8 mouse cellular contexts compared by ENCODE assay signal in the genomic region with DNA sequence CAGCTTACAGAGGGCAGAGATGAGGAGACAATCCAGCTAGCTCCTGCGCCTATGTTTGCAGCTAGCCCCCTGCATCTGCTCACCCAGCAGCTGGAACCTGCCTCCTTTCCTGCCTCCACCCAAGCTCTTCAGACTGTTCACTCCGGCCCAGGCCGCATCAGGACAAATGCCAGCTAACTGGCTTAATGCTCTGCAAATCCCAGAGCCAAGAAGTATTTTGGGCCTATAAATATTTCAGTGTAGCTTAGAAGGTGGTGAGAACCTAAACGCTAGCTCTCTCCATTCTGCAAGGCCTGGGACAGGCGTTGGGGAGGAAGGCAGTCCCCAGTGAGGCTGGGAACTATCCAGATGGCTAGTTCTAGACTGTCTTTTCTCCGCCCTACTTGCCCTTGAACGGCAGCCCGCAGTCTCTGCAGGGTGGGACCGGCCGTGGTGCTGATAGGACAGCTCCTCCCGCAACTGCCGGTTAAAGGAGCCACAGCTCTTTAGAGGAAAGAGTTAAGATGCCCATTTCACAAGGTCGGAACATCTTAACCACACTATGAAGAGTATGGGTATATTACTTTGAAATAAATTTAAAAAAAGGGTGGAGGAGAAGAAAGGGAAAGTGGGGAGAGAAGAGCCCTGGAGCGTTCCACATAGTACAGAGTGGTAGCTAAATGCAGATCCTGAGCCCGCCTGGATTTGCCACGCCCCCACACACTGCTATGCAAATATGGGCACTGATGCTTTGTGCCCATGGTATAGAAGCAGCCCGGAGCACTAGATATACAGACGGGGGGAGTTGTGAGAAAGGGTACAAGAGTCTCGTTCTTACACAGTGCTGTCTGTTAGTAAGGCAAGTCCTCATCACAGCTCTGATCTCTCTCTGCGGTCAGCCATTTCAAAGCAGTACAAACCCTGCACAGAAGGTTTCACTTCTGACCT. TPM values are rescaled to one million over a fixed set of nuclear protein-coding genes. Genes with fewer than 3 reads are reported as not detected.
DNase-seq lines count a peak whose midpoint lies in the region; ATAC-seq and TF ChIP-seq lines count a peak whose summit lies in the region.

No protein-coding gene starts in this region.

- TF ChIP-seq EP300 in stomach, postnatal 0 days (optimal IDR thresholded peaks at IDR 0.05): no peak

- H3K9ac ChIP-seq in liver, embryonic 12.5 days: no peak overlapping the region
- H3K9ac ChIP-seq in intestine, embryonic 15.5 days: no peak overlapping the region
- H3K9ac ChIP-seq in limb, embryonic 14.5 days (ENCODE audit: low read depth, low read length, severe bottlenecking): no peak overlapping the region
- H3K9ac ChIP-seq in stomach, postnatal 0 days (ENCODE audit: low read length): no peak overlapping the region

- WGBS in liver, embryonic 12.5 days (ENCODE audit: insufficient replicate concordance): 26% methylated on average over 20 of the region's 20 CpGs
- 16% methylated on average over 20 of the region's 20 CpGs for WGBS in intestine, embryonic 15.5 days
- WGBS in limb, embryonic 14.5 days: 18% methylated on average over 20 of the region's 20 CpGs
- 16% methylated on average over 20 of the region's 20 CpGs for WGBS in stomach, postnatal 0 days

- DNase-seq in liver: peak; percentile 65
- DNase-seq in embryo, embryonic 10.5 days (ENCODE audit: low spot score): peak; percentile 86
- DNase-seq in gastrocnemius, postnatal 4 days (ENCODE audit: low spot score in 2 of 2): peak; percentile 45 to 76
- DNase-seq in limb, embryonic 14.5 days (ENCODE audit: low spot score): peak; percentile 76
- peak; percentile 82 for DNase-seq in stomach, postnatal 0 days (ENCODE audit: low spot score)

- no peak for TF ChIP-seq POLR2A in limb, embryonic 14.5 days (IDR thresholded peaks at IDR 0.05; ENCODE audit: borderline replicate concordance, extremely low read depth, insufficient read depth, insufficient read length)
- TF ChIP-seq POLR2A in myocyte (IDR thresholded peaks at IDR 0.05; ENCODE audit: insufficient read length, low read depth): no peak

- H3K27me3 ChIP-seq in liver, embryonic 12.5 days (replicated peaks): no peaks in the 10 kb centered on the region
- no peaks in the 10 kb centered on the region for H3K27me3 ChIP-seq in intestine, embryonic 15.5 days (replicated peaks)
- H3K27me3 ChIP-seq in limb, embryonic 14.5 days (ENCODE audit: control insufficient read depth, insufficient read depth, low read length): no peaks in the 10 kb centered on the region
- H3K27me3 ChIP-seq in myocyte (ENCODE audit: control insufficient read depth, insufficient read depth, insufficient read length): no peaks in the 10 kb centered on the region
- no peaks in the 10 kb centered on the region for H3K27me3 ChIP-seq in stomach, postnatal 0 days (ENCODE audit: control insufficient read depth, insufficient read depth, low read length)

- H3K4me1 ChIP-seq in liver, embryonic 12.5 days: peaks cover 9% of the 10 kb centered on the region; the same call in 1 of the 2 replicates
- no peaks in the 10 kb centered on the region for H3K4me1 ChIP-seq in intestine, embryonic 15.5 days (replicated peaks)
- H3K4me1 ChIP-seq in limb, embryonic 14.5 days (ENCODE audit: control insufficient read depth, insufficient read depth, low read length): peaks cover 6% of the 10 kb centered on the region; the same call in 1 of the 2 replicates
- H3K4me1 ChIP-seq in stomach, postnatal 0 days (replicated peaks; ENCODE audit: control insufficient read depth, insufficient read depth): no peaks in the 10 kb centered on the region

- H3K79me2 ChIP-seq in myocyte (ENCODE audit: control insufficient read depth, insufficient read depth): peaks cover 72% of the 10 kb centered on the region

- H3K4me2 ChIP-seq in liver, embryonic 12.5 days: no peak overlapping the region
- H3K4me2 ChIP-seq in intestine, embryonic 15.5 days (replicated peaks): no peak overlapping the region
- H3K4me2 ChIP-seq in limb, embryonic 14.5 days (replicated peaks; ENCODE audit: low read depth, low read length, severe bottlenecking): no peak overlapping the region
- no peak overlapping the region for H3K4me2 ChIP-seq in myocyte (ENCODE audit: low read depth)
- no peak overlapping the region for H3K4me2 ChIP-seq in stomach, postnatal 0 days (replicated peaks; ENCODE audit: low read depth)

- no peak overlapping the region for H3ac ChIP-seq in myocyte (ENCODE audit: control insufficient read depth, insufficient read length)

- H3K9me3 ChIP-seq in liver, embryonic 12.5 days (replicated peaks): no peaks in the 10 kb centered on the region
- no peaks in the 10 kb centered on the region for H3K9me3 ChIP-seq in intestine, embryonic 15.5 days
- no peaks in the 10 kb centered on the region for H3K9me3 ChIP-seq in limb, embryonic 14.5 days (ENCODE audit: control insufficient read depth, low read length)
- no peaks in the 10 kb centered on the region for H3K9me3 ChIP-seq in stomach, postnatal 0 days (ENCODE audit: control insufficient read depth, low read length)

- no peak overlapping the region for H3K27ac ChIP-seq in liver, embryonic 12.5 days
- no peak overlapping the region for H3K27ac ChIP-seq in intestine, embryonic 15.5 days
- no peak overlapping the region for H3K27ac ChIP-seq in limb, embryonic 14.5 days (replicated peaks; ENCODE audit: low read depth, low read length)
- H3K27ac ChIP-seq in stomach, postnatal 0 days (replicated peaks): no peak overlapping the region; the same call in 1 of the 2 replicates

- no peak for TF ChIP-seq CTCF in stomach, postnatal 0 days (IDR thresholded peaks at IDR 0.05; ENCODE audit: low read depth)

- H3K4me3 ChIP-seq in liver, embryonic 12.5 days: no peak overlapping the region
- no peak overlapping the region for H3K4me3 ChIP-seq in intestine, embryonic 15.5 days (replicated peaks)
- H3K4me3 ChIP-seq in limb, embryonic 14.5 days (replicated peaks; ENCODE audit: low read length): no peak overlapping the region
- H3K4me3 ChIP-seq in myocyte: no peak overlapping the region
- no peak overlapping the region for H3K4me3 ChIP-seq in stomach, postnatal 0 days (ENCODE audit: low read depth, low read length)

- ATAC-seq in liver, embryonic 12.5 days: no peak
- ATAC-seq in intestine, embryonic 15.5 days: peak; percentile 77
- ATAC-seq in limb, embryonic 14.5 days (ENCODE audit: low FRiP score, low read depth): no peak; the same call in 1 of the 2 replicates
- peak; percentile 67 for ATAC-seq in stomach, postnatal 0 days (ENCODE audit: low FRiP score, low TSS enrichment)

- H3K36me3 ChIP-seq in liver, embryonic 12.5 days: no peaks in the 10 kb centered on the region
- H3K36me3 ChIP-seq in intestine, embryonic 15.5 days: no peaks in the 10 kb centered on the region
- H3K36me3 ChIP-seq in limb, embryonic 14.5 days (ENCODE audit: control insufficient read depth, insufficient read depth, low read length): no peaks in the 10 kb centered on the region
- H3K36me3 ChIP-seq in myocyte (ENCODE audit: control insufficient read depth, insufficient read depth): no peaks in the 10 kb centered on the region
- no peaks in the 10 kb centered on the region for H3K36me3 ChIP-seq in stomach, postnatal 0 days (ENCODE audit: control insufficient read depth, insufficient read depth, low read length)

TF ChIP-seq in myocyte, 11 proteins besides CTCF, POLR2A, EP300 and RAD21:
- TF ChIP-seq CEBPB (IDR thresholded peaks at IDR 0.05; ENCODE audit: insufficient read depth, poor library complexity, severe bottlenecking) (no peak), MAX (IDR thresholded peaks at IDR 0.05; ENCODE audit: low read depth) (no peak), SRF (IDR thresholded peaks at IDR 0.05; ENCODE audit: control insufficient read depth, insufficient read length, low read depth) (no peak), TCF3 (IDR thresholded peaks at IDR 0.05; ENCODE audit: insufficient read length, low read depth) (no peak), MYOD1 (IDR thresholded peaks at IDR 0.05; ENCODE audit: control insufficient read depth in 1 of 3, insufficient read length in 2 of 3, low read depth in 2 of 3) (peak in 1 of 3 experiments; percentile 9), E2F4 (IDR thresholded peaks at IDR 0.05; ENCODE audit: insufficient read depth) (no peak), MYOG (IDR thresholded peaks at IDR 0.05; ENCODE audit: control insufficient read depth in 1 of 3, insufficient read depth in 1 of 3, insufficient read length in 2 of 3, low read depth in 2 of 3) (no peak), POLR2AphosphoS2 (IDR thresholded peaks at IDR 0.05; ENCODE audit: insufficient read length, low read depth) (no peak), USF1 (IDR thresholded peaks at IDR 0.05; ENCODE audit: low read depth) (no peak), TCF12 (IDR thresholded peaks at IDR 0.05; ENCODE audit: insufficient read depth, poor library complexity, severe bottlenecking) (no peak), REST (IDR thresholded peaks at IDR 0.05; ENCODE audit: insufficient read depth, insufficient read length) (peak; percentile 84)

RNA-seq across cellular contexts. Expression of gene Nav1, which starts 8.9 kb away (rescaled TPM):
- polyA plus RNA-seq in liver, embryonic 12.5 days (2016; fragmentation: Nextera tagmentation; extraction: Ambion mirVana): 3.2 TPM in 2 replicates
- total RNA-seq in gastrocnemius, postnatal 4 days (2021): 10 to 100 TPM; 33.0 to 36.0 TPM
- 11.5 and 12.5 TPM in 2 replicates for polyA plus RNA-seq in intestine, embryonic 15.5 days (2015; fragmentation: Nextera tagmentation; extraction: Ambion mirVana)
- 26.8 and 31.8 TPM in 2 replicates for polyA plus RNA-seq in limb, embryonic 14.5 days (2012; rRNA removed)
- polyA plus RNA-seq in limb, embryonic 14.5 days (2014; fragmentation: Nextera tagmentation; extraction: Ambion mirVana): 14.4 and 17.3 TPM in 2 replicates
- 33.7 TPM for polyA plus RNA-seq in myocyte (2012; fragmentation: generic; extraction: Trizol)
- polyA plus RNA-seq in stomach, postnatal 0 days (2015; fragmentation: Nextera tagmentation; extraction: Ambion mirVana): 3.7 and 3.9 TPM in 2 replicates

Comparison
In these comparisons a context has a peak if more than half of its experiments do, and no peak if none do; other contexts are left out.
1. ATAC-seq: peak in intestine, embryonic 15.5 days (single experiment) and stomach, postnatal 0 days (single experiment); none in liver, embryonic 12.5 days (single experiment) and limb, embryonic 14.5 days (single experiment).
2. Peak in every context shown above with its lines, with median percentiles within 50 percentile points of each other: DNase-seq.